Mouse (Mus musculus) intestine, postnatal 0 days (tissue): ENCODE measurements around the gene Pigv. TPM values are rescaled to one million over a fixed set of nuclear protein-coding genes. Genes with fewer than 3 reads are reported as not detected.

Source experiments
- ATAC-seq: fragments of 200-750 bp; cut with Nextera tagmentation; 2 replicates; pipeline ENCODE4 v1.8.0; 2017; ENCODE audit warnings: mild to moderate bottlenecking, moderate TSS enrichment, moderate library complexity
- H3K27ac ChIP-seq: fragments of 300-500 bp; sonication (generic); 2 replicates; pipeline ENCODE4 v1.5.1; 2014; ENCODE audit warnings: mild to moderate bottlenecking, low read depth, low read length, moderate library complexity
- H3K27me3 ChIP-seq: fragments of 300-500 bp; sonication (generic); replicated peaks from 2 replicates; pipeline ENCODE4 v1.6.1; 2014; ENCODE audit warnings: low read length, mixed read lengths; ENCODE audit not compliant: control insufficient read depth, insufficient read depth
- H3K36me3 ChIP-seq: fragments of 300-500 bp; sonication (generic); 2 replicates; pipeline ENCODE4 v1.6.1; 2014; ENCODE audit warnings: mild to moderate bottlenecking, moderate library complexity; ENCODE audit not compliant: control insufficient read depth, insufficient read depth
- H3K4me1 ChIP-seq: fragments of 300-500 bp; sonication (generic); replicated peaks from 2 replicates; pipeline ENCODE4 v1.6.1; 2014; ENCODE audit warnings: antibody characterized with exemption, low read length, mixed read lengths; ENCODE audit not compliant: control insufficient read depth, insufficient read depth
- H3K4me2 ChIP-seq: fragments of 300-500 bp; sonication (generic); replicated peaks from 2 replicates; pipeline ENCODE4 v1.6.1; 2014; ENCODE audit warnings: low read depth, mild to moderate bottlenecking, moderate library complexity
- H3K4me3 ChIP-seq: fragments of 300-500 bp; sonication (generic); 2 replicates; pipeline ENCODE4 v1.5.1; 2014; ENCODE audit warnings: low read depth, low read length
- H3K9ac ChIP-seq: fragments of 300-500 bp; sonication (generic); 2 replicates; pipeline ENCODE4 v1.6.1; 2014; ENCODE audit warnings: mild to moderate bottlenecking, low read depth, low read length
- H3K9me3 ChIP-seq: fragments of 300-500 bp; sonication (generic); 2 replicates; pipeline ENCODE4 v1.6.1; 2016; ENCODE audit warnings: mixed run types; ENCODE audit not compliant: control insufficient read depth
- CTCF ChIP-seq: sonication (generic); IDR thresholded peaks from 2 replicates; pipeline ENCODE4 v1.5.1; 2016; ENCODE audit warnings: low read depth, mild to moderate bottlenecking, control low read depth, antibody characterized with exemption, moderate library complexity
- WGBS: fragments of 180-500 bp; shearing (Covaris S2); extraction: QIAGEN DNeasy Blood & Tissue Kit; methylation state at CpG from one replicate; pipeline ENCODE4 v1.1.7; 2014; 5-methylcytosine and 5-hydroxymethylcytosine counted together
- polyA plus RNA-seq: library from polyadenylated mRNA; unstranded; fragments of >200 nt; fragmentation: Nextera tagmentation; extraction: Ambion mirVana; gene quantifications from 2 replicates; pipeline ENCODE4 v1.2.1, GENCODE M21; 2015

Gene Pigv
- polyA plus RNA-seq, 1 experiment from 2014 or later: 10.7 TPM

GRCm38 (mm10) chr4:133625621-133626071 lies 46.8 kb downstream of the Pigv start:
- no peaks in the 10 kb centered on the region for H3K4me1 ChIP-seq
- no peaks in the 10 kb centered on the region for H3K27me3 ChIP-seq
- H3K4me3 ChIP-seq: no peak overlapping the region
- no peak overlapping the region for H3K4me2 ChIP-seq
- no peak overlapping the region for H3K9ac ChIP-seq
- peaks cover 21% of the 10 kb centered on the region; the same call in 1 of the 2 replicates for H3K36me3 ChIP-seq
- ATAC-seq: 0 out of 2 replicates have a peak, but pooled peaks have one; percentile 49
- WGBS: 63% methylated on average over 11 of the region's 11 CpGs
- no peak for TF ChIP-seq CTCF
- peak overlapping the region; percentile 41; the same call in 1 of the 2 replicates for H3K27ac ChIP-seq
- no peaks in the 10 kb centered on the region for H3K9me3 ChIP-seq

GRCm38 (mm10) chr4:133624830-133625229 lies 47.6 kb downstream of the Pigv start:
- 85% methylated on average over 7 of the region's 7 CpGs for WGBS
- H3K4me2 ChIP-seq: no peak overlapping the region
- H3K4me1 ChIP-seq: peaks cover under 1% of the 10 kb centered on the region; the same call in 1 of the 2 replicates
- H3K9ac ChIP-seq: no peak overlapping the region
- no peaks in the 10 kb centered on the region for H3K27me3 ChIP-seq
- TF ChIP-seq CTCF: no peak
- H3K36me3 ChIP-seq: peaks cover 21% of the 10 kb centered on the region; the same call in 1 of the 2 replicates
- no peak overlapping the region for H3K4me3 ChIP-seq
- H3K9me3 ChIP-seq: no peaks in the 10 kb centered on the region
- no peak for ATAC-seq
- H3K27ac ChIP-seq: no peak overlapping the region

GRCm38 (mm10) chr4:133622161-133622695 lies 50.2 kb downstream of the Pigv start:
- Histone ChIP-seq H3K4me3 (no peak overlapping the region), H3K4me2 (no peak overlapping the region), H3K9ac (no peak overlapping the region), H3K4me1 (peaks cover 4% of the 10 kb centered on the region; the same call in 1 of the 2 replicates), H3K27me3 (no peaks in the 10 kb centered on the region), H3K9me3 (no peaks in the 10 kb centered on the region), H3K36me3 (peaks cover 21% of the 10 kb centered on the region; the same call in 1 of the 2 replicates), H3K27ac (no peak overlapping the region)
- 77% methylated on average over 10 of the region's 11 CpGs for WGBS
- ATAC-seq: no peak
- TF ChIP-seq CTCF: no peak

- TF ChIP-seq CTCF: no peak
- no peak overlapping the region for H3K4me2 ChIP-seq
- no peak overlapping the region for H3K27ac ChIP-seq
- H3K4me3 ChIP-seq: no peak overlapping the region
- no peaks in the 10 kb centered on the region for H3K27me3 ChIP-seq
- no peaks in the 10 kb centered on the region for H3K9me3 ChIP-seq
- no peak overlapping the region for H3K9ac ChIP-seq
- H3K4me1 ChIP-seq: peaks cover 4% of the 10 kb centered on the region; the same call in 1 of the 2 replicates
- WGBS: 81% methylated on average over 8 of the region's 8 CpGs
- peaks cover 8% of the 10 kb centered on the region; the same call in 1 of the 2 replicates for H3K36me3 ChIP-seq
- no peak for ATAC-seq
Observed at GRCm38 (mm10) chr4:133620668-133621067, 51.8 kb downstream of the Pigv start.

- Histone ChIP-seq H3K4me3 (no peak overlapping the region), H3K36me3 (peaks cover 4% of the 10 kb centered on the region; the same call in 1 of the 2 replicates), H3K9ac (no peak overlapping the region), H3K27me3 (no peaks in the 10 kb centered on the region), H3K4me2 (0 out of 2 replicates have a peak overlapping the region, but pooled peaks have one; percentile 6), H3K27ac (no peak overlapping the region; the same call in 1 of the 2 replicates), H3K9me3 (no peaks in the 10 kb centered on the region), H3K4me1 (peaks cover 4% of the 10 kb centered on the region; the same call in 1 of the 2 replicates)
- TF ChIP-seq CTCF: no peak
- 54% methylated on average over 4 of the region's 4 CpGs for WGBS
- peak; percentile 63 for ATAC-seq
Observed at GRCm38 (mm10) chr4:133619473-133620136, 52.8 kb downstream of the Pigv start.

GRCm38 (mm10) chr4:133617936-133618335 lies 54.5 kb downstream of the Pigv start:
- Histone ChIP-seq H3K4me3 (no peak overlapping the region), H3K36me3 (peaks cover 14% of the 10 kb centered on the region; the same call in 1 of the 2 replicates), H3K4me1 (peaks cover 4% of the 10 kb centered on the region; the same call in 1 of the 2 replicates), H3K27me3 (no peaks in the 10 kb centered on the region), H3K4me2 (no peak overlapping the region), H3K27ac (no peak overlapping the region), H3K9ac (no peak overlapping the region), H3K9me3 (no peaks in the 10 kb centered on the region)
- no peak for TF ChIP-seq CTCF
- no peak for ATAC-seq
- WGBS: 95% methylated on average over 11 of the region's 11 CpGs
